Mouse (Mus musculus): ENCODE measurements around the gene Fry.

DNA sequence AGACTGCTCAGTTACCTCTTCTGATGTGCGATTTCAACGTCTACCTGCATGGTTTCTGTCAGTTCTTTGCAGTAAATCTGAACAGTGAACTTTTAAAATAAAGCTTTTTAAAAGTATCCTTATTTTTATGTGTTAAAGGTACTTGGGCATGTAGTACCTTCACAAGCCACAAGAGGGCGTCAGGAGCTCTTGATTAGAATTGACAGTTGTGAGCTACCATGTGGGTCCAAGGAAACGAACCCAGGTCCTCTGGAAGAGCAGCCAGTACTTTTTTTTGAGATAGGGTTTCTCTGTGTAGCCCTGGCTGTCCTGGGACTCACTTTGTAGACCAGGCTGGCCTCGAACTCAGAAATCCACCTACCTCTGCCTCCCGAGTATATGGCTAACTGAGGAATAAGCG, 323.2 kb downstream of the Fry start:
- TF ChIP-seq CTCF (IDR thresholded peaks at IDR 0.05; ENCODE audit: low read depth, low read length): peak; percentile 44; the same call in 1 of the 2 replicates
- TF ChIP-seq POLR2A (IDR thresholded peaks at IDR 0.05; ENCODE audit: borderline replicate concordance, low read depth, low read length): no peak

Measured in bone marrow macrophage, adult 2 months (primary cell).